Mouse (Mus musculus): ENCODE results near the gene Sapcd2. TPM values are rescaled to one million over a fixed set of nuclear protein-coding genes. Genes with fewer than 3 reads are reported as not detected.

Gene Sapcd2
- polyA plus RNA-seq, 1 experiment from 2014 or later = 14.4 TPM

DNA sequence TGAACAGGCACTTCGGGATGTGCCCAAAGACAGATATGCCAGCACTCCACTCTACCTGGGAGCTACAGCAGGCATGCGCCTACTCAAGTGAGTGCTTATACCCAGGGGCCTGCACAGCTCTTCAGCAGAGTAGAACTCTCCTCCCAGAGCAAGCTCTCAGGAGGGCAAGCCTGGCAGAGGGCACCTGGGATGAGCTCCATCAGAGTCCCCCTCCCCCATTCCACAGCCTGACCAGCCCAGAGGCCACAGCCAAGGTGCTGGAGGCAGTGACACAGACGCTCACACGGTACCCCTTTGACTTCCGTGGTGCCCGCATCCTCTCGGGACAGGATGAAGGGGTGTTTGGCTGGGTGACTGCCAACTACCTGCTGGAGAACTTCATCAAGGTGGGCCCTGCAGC is 25.9 kb downstream of the Sapcd2 start:
- H3K27me3 ChIP-seq (ENCODE audit: control insufficient read depth, insufficient read depth, low read length) = peaks cover 86% of the 10 kb centered on the region
- no peaks in the 10 kb centered on the region for H3K9me3 ChIP-seq (ENCODE audit: control insufficient read depth, low read length)
- no peaks in the 10 kb centered on the region for H3K36me3 ChIP-seq (ENCODE audit: control insufficient read depth, insufficient read depth, low read length)
- H3K4me1 ChIP-seq (ENCODE audit: control insufficient read depth in 2 of 2, insufficient read depth in 2 of 2, low read length in 2 of 2) = peaks cover 9 to 24% of the 10 kb centered on the region in 2 experiments
- no peak overlapping the region for H3K9ac ChIP-seq (ENCODE audit: low read length)
- ATAC-seq (ENCODE audit: insufficient number of reproducible peaks, insufficient read depth, low FRiP score, low read depth) = no peak
- H3K27ac ChIP-seq (replicated peaks in 1 of 2; ENCODE audit: control insufficient read depth in 1 of 2, insufficient read depth in 1 of 2, low read depth in 2 of 2, low read length in 2 of 2) = no peak overlapping the region
- H3K4me2 ChIP-seq (ENCODE audit: low read length) = no peak overlapping the region
- no peak overlapping the region for H3K4me3 ChIP-seq (ENCODE audit: control insufficient read depth in 1 of 2, insufficient read depth in 1 of 2, low read depth in 1 of 2, low read length in 2 of 2)
- 86% methylated on average over 7 of the region's 7 CpGs for WGBS

DNA sequence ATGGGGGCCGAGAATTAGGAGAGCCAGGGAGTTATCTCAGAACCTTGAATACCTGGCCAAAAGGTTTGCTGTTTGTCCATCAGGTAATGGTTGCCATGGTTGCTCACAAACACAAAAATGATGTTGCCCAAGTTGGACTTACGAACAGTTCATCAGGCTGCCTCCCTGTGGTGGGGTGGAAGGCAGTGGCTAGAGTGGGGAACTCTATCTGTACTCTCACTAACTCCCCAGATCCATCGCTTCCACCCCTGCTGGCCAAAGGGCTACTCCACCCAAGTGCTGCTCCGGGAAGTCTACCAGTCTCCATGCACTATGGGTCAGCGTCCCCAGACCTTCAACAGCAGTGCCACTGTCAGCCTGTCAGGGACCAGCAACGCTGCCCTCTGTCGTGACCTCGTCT is 26.9 kb downstream of the Sapcd2 start, which contains the start of gene Npdc1:
Gene Npdc1 (plus strand): TSS at position 301 of the 400 bp plus-strand sequence.
- Histone ChIP-seq H3K9ac (ENCODE audit: low read length) (no peak within 1 kb of the TSS), H3K4me3 (ENCODE audit: control insufficient read depth in 1 of 2, insufficient read depth in 1 of 2, low read depth in 1 of 2, low read length in 2 of 2) (no peak within 1 kb of the TSS), H3K4me2 (ENCODE audit: low read length) (no peak within 1 kb of the TSS), H3K27ac (replicated peaks in 1 of 2; ENCODE audit: control insufficient read depth in 1 of 2, insufficient read depth in 1 of 2, low read depth in 2 of 2, low read length in 2 of 2) (no peak within 1 kb of the TSS), H3K27me3 (ENCODE audit: control insufficient read depth, insufficient read depth, low read length) (peaks cover 96% of the 10 kb centered on the region), H3K4me1 (ENCODE audit: control insufficient read depth in 2 of 2, insufficient read depth in 2 of 2, low read length in 2 of 2) (peaks cover 9 to 24% of the 10 kb centered on the region in 2 experiments), H3K9me3 (ENCODE audit: control insufficient read depth, low read length) (no peaks in the 10 kb centered on the region), H3K36me3 (ENCODE audit: control insufficient read depth, insufficient read depth, low read length) (no peaks in the 10 kb centered on the region)
- ATAC-seq (ENCODE audit: insufficient number of reproducible peaks, insufficient read depth, low FRiP score, low read depth) = no peak
- 53% methylated on average over 8 of the region's 8 CpGs for WGBS

DNA sequence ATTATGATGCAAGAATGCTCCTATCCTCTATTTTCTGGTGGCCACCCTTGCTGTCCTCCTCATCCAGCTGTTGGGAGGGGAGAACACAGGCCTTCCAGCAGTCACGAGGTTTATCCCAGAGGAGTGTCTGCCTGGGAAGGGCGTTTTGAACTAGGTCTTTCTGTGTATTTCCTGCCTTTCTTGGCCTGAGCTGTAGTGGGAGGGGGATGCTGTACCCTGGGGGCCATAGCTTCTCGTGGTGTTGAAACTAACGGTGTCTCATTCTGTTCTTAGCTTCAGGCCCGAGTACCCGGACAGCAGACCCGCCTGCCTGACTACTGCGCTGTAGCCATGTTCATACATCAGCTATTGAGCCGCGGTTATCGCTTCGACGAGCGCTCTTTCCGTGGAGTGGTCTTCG is 28.2 kb downstream of the Sapcd2 start:
- no peaks in the 10 kb centered on the region for H3K36me3 ChIP-seq (ENCODE audit: control insufficient read depth, insufficient read depth, low read length)
- 18% methylated on average over 16 of the region's 16 CpGs for WGBS
- H3K27ac ChIP-seq (replicated peaks in 1 of 2; ENCODE audit: control insufficient read depth in 1 of 2, insufficient read depth in 1 of 2, low read depth in 2 of 2, low read length in 2 of 2) = no peak overlapping the region
- H3K4me2 ChIP-seq (ENCODE audit: low read length) = peak overlapping the region; percentile 22; the same call in 1 of the 2 replicates
- peaks cover 93% of the 10 kb centered on the region for H3K27me3 ChIP-seq (ENCODE audit: control insufficient read depth, insufficient read depth, low read length)
- H3K4me1 ChIP-seq (ENCODE audit: control insufficient read depth in 2 of 2, insufficient read depth in 2 of 2, low read length in 2 of 2) = peaks cover 2 to 16% of the 10 kb centered on the region in 2 experiments; a peak in 3 of 4 replicates
- no peak overlapping the region for H3K9ac ChIP-seq (ENCODE audit: low read length)
- ATAC-seq (ENCODE audit: insufficient number of reproducible peaks, insufficient read depth, low FRiP score, low read depth) = no peak
- H3K9me3 ChIP-seq (ENCODE audit: control insufficient read depth, low read length) = no peaks in the 10 kb centered on the region
- H3K4me3 ChIP-seq (ENCODE audit: control insufficient read depth in 1 of 2, insufficient read depth in 1 of 2, low read depth in 1 of 2, low read length in 2 of 2) = no peak overlapping the region

DNA sequence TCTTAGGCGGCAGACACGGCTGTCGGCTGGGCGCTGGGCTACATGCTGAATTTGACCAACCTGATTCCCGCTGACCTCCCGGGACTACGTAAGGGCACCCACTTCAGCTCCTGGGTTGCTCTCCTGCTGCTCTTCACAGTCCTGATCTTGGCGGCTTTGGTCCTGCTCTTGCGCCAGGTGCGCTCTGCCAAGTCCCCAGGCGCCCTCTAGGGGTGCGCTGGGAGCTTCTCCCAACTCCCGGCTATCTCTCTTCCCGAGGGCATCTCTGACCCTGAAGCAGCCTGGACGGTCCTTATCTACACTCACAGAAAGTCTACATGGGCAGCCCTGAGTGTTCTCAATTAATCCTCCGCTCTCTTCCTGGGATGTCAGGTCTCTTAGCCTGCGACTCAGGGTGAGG is 28.6 kb downstream of the Sapcd2 start:
- peaks cover 89% of the 10 kb centered on the region for H3K27me3 ChIP-seq (ENCODE audit: control insufficient read depth, insufficient read depth, low read length)
- no peak overlapping the region for H3K9ac ChIP-seq (ENCODE audit: low read length)
- peak overlapping the region; percentile 22; the same call in 1 of the 2 replicates for H3K4me2 ChIP-seq (ENCODE audit: low read length)
- peaks cover under 1 to 13% of the 10 kb centered on the region in 2 experiments; a peak in 3 of 4 replicates for H3K4me1 ChIP-seq (ENCODE audit: control insufficient read depth in 2 of 2, insufficient read depth in 2 of 2, low read length in 2 of 2)
- H3K36me3 ChIP-seq (ENCODE audit: control insufficient read depth, insufficient read depth, low read length) = no peaks in the 10 kb centered on the region
- ATAC-seq (ENCODE audit: insufficient number of reproducible peaks, insufficient read depth, low FRiP score, low read depth) = no peak
- H3K27ac ChIP-seq (replicated peaks in 1 of 2; ENCODE audit: control insufficient read depth in 1 of 2, insufficient read depth in 1 of 2, low read depth in 2 of 2, low read length in 2 of 2) = no peak overlapping the region
- no peak overlapping the region for H3K4me3 ChIP-seq (ENCODE audit: control insufficient read depth in 1 of 2, insufficient read depth in 1 of 2, low read depth in 1 of 2, low read length in 2 of 2)
- H3K9me3 ChIP-seq (ENCODE audit: control insufficient read depth, low read length) = no peaks in the 10 kb centered on the region
- 2% methylated on average over 17 of the region's 17 CpGs for WGBS

DNA sequence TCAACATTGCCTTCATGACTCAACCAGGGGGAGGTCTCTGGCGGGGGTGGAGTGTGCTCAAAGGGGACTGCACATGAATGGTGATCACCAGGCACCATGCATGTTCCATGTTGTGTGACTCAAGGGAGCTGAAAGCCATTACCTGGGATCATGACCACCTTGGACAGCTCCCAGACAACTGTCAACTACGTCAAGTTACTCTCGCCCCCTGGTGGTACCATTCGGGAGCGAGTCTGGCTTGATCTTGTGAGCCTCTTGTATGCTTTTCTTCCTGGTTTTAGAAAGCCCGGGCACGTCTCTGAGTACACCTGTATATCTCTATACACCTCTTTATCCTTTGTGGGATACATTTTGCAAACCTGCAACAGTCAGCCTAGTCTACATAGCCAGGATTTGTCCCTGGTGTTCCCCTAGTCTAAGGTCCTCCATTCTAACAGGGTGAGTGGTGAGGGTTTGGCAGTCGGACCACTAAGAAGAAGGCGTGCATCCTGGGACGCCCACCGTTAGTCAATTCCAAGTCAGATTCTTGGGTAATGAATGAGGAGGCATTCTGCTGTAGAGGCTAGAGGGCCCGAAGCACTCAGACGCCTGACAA is 30.4 kb downstream of the Sapcd2 start:
- no peak for ATAC-seq (ENCODE audit: insufficient number of reproducible peaks, insufficient read depth, low FRiP score, low read depth)
- Histone ChIP-seq H3K4me3 (ENCODE audit: control insufficient read depth in 1 of 2, insufficient read depth in 1 of 2, low read depth in 1 of 2, low read length in 2 of 2) (peak overlapping the region; percentile 52 to 56), H3K36me3 (ENCODE audit: control insufficient read depth, insufficient read depth, low read length) (no peaks in the 10 kb centered on the region), H3K4me1 (ENCODE audit: control insufficient read depth in 2 of 2, insufficient read depth in 2 of 2, low read length in 2 of 2) (peaks cover 0 to 6% of the 10 kb centered on the region in 2 experiments; a peak in 1 of 4 replicates), H3K27ac (replicated peaks in 1 of 2; ENCODE audit: control insufficient read depth in 1 of 2, insufficient read depth in 1 of 2, low read depth in 2 of 2, low read length in 2 of 2) (no peak overlapping the region), H3K4me2 (ENCODE audit: low read length) (peak overlapping the region; percentile 71), H3K9ac (ENCODE audit: low read length) (no peak overlapping the region), H3K27me3 (ENCODE audit: control insufficient read depth, insufficient read depth, low read length) (peaks cover 78% of the 10 kb centered on the region), H3K9me3 (ENCODE audit: control insufficient read depth, low read length) (no peaks in the 10 kb centered on the region)
- WGBS = under 1% methylated on average over 13 of the region's 13 CpGs

DNA sequence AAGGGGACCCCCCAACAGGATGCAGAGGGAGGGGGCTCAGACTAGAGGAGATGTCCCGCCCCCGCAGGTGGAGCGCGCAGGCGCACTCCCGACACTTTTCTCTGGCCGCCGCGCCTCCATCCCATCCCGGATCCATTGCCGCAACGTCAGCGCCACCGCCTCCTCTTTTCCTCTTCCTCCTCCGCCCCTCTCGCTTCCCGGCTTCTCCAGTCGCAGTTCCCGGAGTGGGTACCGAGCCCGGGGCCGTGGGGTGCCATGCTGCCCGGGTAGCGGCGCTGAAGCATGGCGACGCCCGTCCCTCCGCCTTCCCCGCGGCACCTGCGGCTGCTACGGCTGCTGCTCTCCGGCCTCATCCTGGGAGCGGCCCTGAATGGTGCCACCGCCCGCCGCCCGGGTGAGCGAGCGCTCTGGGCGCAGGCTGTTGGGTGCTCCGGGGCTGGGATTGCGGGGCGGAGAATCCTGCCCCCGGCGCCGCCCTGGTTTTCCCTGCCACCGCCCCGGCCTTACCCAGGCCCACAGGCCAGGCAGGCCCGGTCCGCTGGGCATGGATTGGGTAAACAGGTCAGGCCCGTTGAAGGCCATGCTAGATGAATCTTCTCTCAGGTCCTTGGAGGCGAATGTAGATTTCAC is 31.0 kb downstream of the Sapcd2 start:
- Histone ChIP-seq H3K4me1 (ENCODE audit: control insufficient read depth in 2 of 2, insufficient read depth in 2 of 2, low read length in 2 of 2) (peaks cover 0 to 6% of the 10 kb centered on the region in 2 experiments; a peak in 1 of 4 replicates), H3K9ac (ENCODE audit: low read length) (peak overlapping the region; percentile 67), H3K9me3 (ENCODE audit: control insufficient read depth, low read length) (no peaks in the 10 kb centered on the region), H3K4me2 (ENCODE audit: low read length) (peak overlapping the region; percentile 71), H3K27ac (replicated peaks in 1 of 2; ENCODE audit: control insufficient read depth in 1 of 2, insufficient read depth in 1 of 2, low read depth in 2 of 2, low read length in 2 of 2) (no peak overlapping the region), H3K4me3 (ENCODE audit: control insufficient read depth in 1 of 2, insufficient read depth in 1 of 2, low read depth in 1 of 2, low read length in 2 of 2) (peak overlapping the region; percentile 52 to 56), H3K36me3 (ENCODE audit: control insufficient read depth, insufficient read depth, low read length) (no peaks in the 10 kb centered on the region), H3K27me3 (ENCODE audit: control insufficient read depth, insufficient read depth, low read length) (peaks cover 72% of the 10 kb centered on the region)
- 2% methylated on average over 52 of the region's 54 CpGs for WGBS
- ATAC-seq (ENCODE audit: insufficient number of reproducible peaks, insufficient read depth, low FRiP score, low read depth) = no peak

DNA sequence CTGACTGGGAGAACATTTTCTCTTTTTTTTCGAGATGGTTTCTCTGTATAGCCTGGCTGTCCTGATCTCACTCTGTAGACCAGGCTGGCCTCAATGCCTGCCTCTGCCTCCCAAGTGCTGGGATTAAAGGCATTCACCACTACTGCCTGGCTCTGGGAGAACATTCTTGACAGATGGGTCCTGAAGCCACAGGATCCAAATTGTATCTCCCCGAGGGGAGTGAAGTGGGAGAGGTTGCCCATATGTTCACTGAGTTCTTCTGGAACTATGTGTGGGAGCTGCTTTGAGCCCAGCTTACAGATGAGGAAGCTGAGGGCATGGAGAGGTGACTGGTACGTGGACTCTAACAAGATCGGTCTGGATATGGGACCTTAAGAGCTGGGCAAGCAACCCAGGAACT is 31.9 kb downstream of the Sapcd2 start:
- Histone ChIP-seq H3K27me3 (ENCODE audit: control insufficient read depth, insufficient read depth, low read length) (peaks cover 65% of the 10 kb centered on the region), H3K4me2 (ENCODE audit: low read length) (peak overlapping the region; percentile 71), H3K27ac (replicated peaks in 1 of 2; ENCODE audit: control insufficient read depth in 1 of 2, insufficient read depth in 1 of 2, low read depth in 2 of 2, low read length in 2 of 2) (no peak overlapping the region), H3K9ac (ENCODE audit: low read length) (no peak overlapping the region), H3K36me3 (ENCODE audit: control insufficient read depth, insufficient read depth, low read length) (no peaks in the 10 kb centered on the region), H3K4me1 (ENCODE audit: control insufficient read depth in 2 of 2, insufficient read depth in 2 of 2, low read length in 2 of 2) (peaks cover 0 to 6% of the 10 kb centered on the region in 2 experiments; a peak in 1 of 4 replicates), H3K9me3 (ENCODE audit: control insufficient read depth, low read length) (no peaks in the 10 kb centered on the region), H3K4me3 (ENCODE audit: control insufficient read depth in 1 of 2, insufficient read depth in 1 of 2, low read depth in 1 of 2, low read length in 2 of 2) (no peak overlapping the region; a peak in 1 of 4 replicates)
- 72% methylated on average over 4 of the region's 4 CpGs for WGBS
- ATAC-seq (ENCODE audit: insufficient number of reproducible peaks, insufficient read depth, low FRiP score, low read depth) = no peak
